Mouse (Mus musculus) stomach, postnatal 0 days (tissue): ENCODE measurements around the gene Dlg2. TPM values are rescaled to one million over a fixed set of nuclear protein-coding genes. Genes with fewer than 3 reads are reported as not detected.

Source experiments
- ATAC-seq: fragments of 200-750 bp; cut with Nextera tagmentation; 2 replicates; pipeline ENCODE4 v1.8.0; 2017; ENCODE audit not compliant: low FRiP score, low TSS enrichment
- DNase-seq: peaks from one replicate; pipeline ENCODE4 v3.0.0-alpha.2; 2016; ENCODE audit warnings: low spot score
- H3K27ac ChIP-seq: fragments of 300-500 bp; sonication (generic); replicated peaks from 2 replicates; pipeline ENCODE4 v1.5.1; 2014; ENCODE audit warnings: mild to moderate bottlenecking, control low read depth
- H3K27me3 ChIP-seq: fragments of 300-500 bp; sonication (generic); 2 replicates; pipeline ENCODE4 v1.6.1; 2014; ENCODE audit warnings: low read length; ENCODE audit not compliant: control insufficient read depth, insufficient read depth
- H3K36me3 ChIP-seq: fragments of 300-500 bp; sonication (generic); 2 replicates; pipeline ENCODE4 v1.6.1; 2014; ENCODE audit warnings: low read length, mixed read lengths; ENCODE audit not compliant: control insufficient read depth, insufficient read depth
- H3K4me1 ChIP-seq: fragments of 300-500 bp; sonication (generic); replicated peaks from 2 replicates; pipeline ENCODE4 v1.6.1; 2014; ENCODE audit warnings: antibody characterized with exemption; ENCODE audit not compliant: control insufficient read depth, insufficient read depth
- H3K4me2 ChIP-seq: fragments of 300-500 bp; sonication (generic); replicated peaks from 2 replicates; pipeline ENCODE4 v1.6.1; 2014; ENCODE audit warnings: low read depth, mild to moderate bottlenecking, control low read depth, moderate library complexity
- H3K4me3 ChIP-seq: fragments of 300-500 bp; sonication (generic); 2 replicates; pipeline ENCODE4 v1.5.1; 2014; ENCODE audit warnings: low read depth, low read length, control low read depth
- H3K9ac ChIP-seq: fragments of 300-500 bp; sonication (generic); 2 replicates; pipeline ENCODE4 v1.6.1; 2014; ENCODE audit warnings: mild to moderate bottlenecking, low read length, control low read depth, mixed read lengths
- H3K9me3 ChIP-seq: fragments of 300-500 bp; sonication (generic); 2 replicates; pipeline ENCODE4 v1.6.1; 2016; ENCODE audit warnings: low read length; ENCODE audit not compliant: control insufficient read depth
- CTCF ChIP-seq: IDR thresholded peaks from 2 replicates; pipeline ENCODE4 v1.5.1; 2016; ENCODE audit warnings: antibody characterized with exemption, low read depth, mild to moderate bottlenecking, moderate library complexity
- EP300 ChIP-seq: optimal IDR thresholded peaks from 2 replicates; pipeline ENCODE3; 2016; ENCODE audit warnings: antibody characterized with exemption
- WGBS: fragments of 180-500 bp; shearing (Covaris S2); extraction: QIAGEN DNeasy Blood & Tissue Kit; methylation state at CpG from one replicate; pipeline ENCODE4 v1.1.7; 2014; 5-methylcytosine and 5-hydroxymethylcytosine counted together
- polyA plus RNA-seq: library from polyadenylated mRNA; unstranded; fragments of >200 nt; fragmentation: Nextera tagmentation; extraction: Ambion mirVana; gene quantifications from 2 replicates; pipeline ENCODE4 v1.2.1, GENCODE M21; 2015

Gene Dlg2
- polyA plus RNA-seq, 1 experiment from 2014 or later = 12.8 TPM

GRCm38 (mm10) chr7:91919099-91919498, 1442.6 kb downstream of the Dlg2 start:
- Histone ChIP-seq H3K4me2 (no peak overlapping the region), H3K4me3 (no peak overlapping the region), H3K9me3 (no peaks in the 10 kb centered on the region), H3K4me1 (no peaks in the 10 kb centered on the region), H3K27ac (no peak overlapping the region), H3K36me3 (no peaks in the 10 kb centered on the region), H3K9ac (no peak overlapping the region), H3K27me3 (no peaks in the 10 kb centered on the region)
- TF ChIP-seq EP300 (no peak), CTCF (no peak)
- 78% methylated on average over 3 of the region's 3 CpGs for WGBS
- ATAC-seq = no peak
- no peak for DNase-seq

- TF ChIP-seq CTCF (no peak), EP300 (no peak)
Measured at GRCm38 (mm10) chr7:91919738-91920137, 1443.3 kb downstream of the Dlg2 start.

GRCm38 (mm10) chr7:91934881-91935597, 1458.6 kb downstream of the Dlg2 start:
- Histone ChIP-seq H3K27me3 (no peaks in the 10 kb centered on the region), H3K4me1 (no peaks in the 10 kb centered on the region), H3K4me2 (no peak overlapping the region), H3K9me3 (no peaks in the 10 kb centered on the region), H3K27ac (no peak overlapping the region), H3K9ac (no peak overlapping the region), H3K36me3 (no peaks in the 10 kb centered on the region), H3K4me3 (no peak overlapping the region)
- no peak for TF ChIP-seq CTCF
- no peak for TF ChIP-seq EP300
- DNase-seq (no peak), ATAC-seq (no peak)
- WGBS = 46% methylated on average over 12 of the region's 12 CpGs

More at GRCm38 (mm10) chr7:91919738-91920137, 1443.3 kb downstream of the Dlg2 start:
- DNase-seq (no peak), ATAC-seq (no peak)
- H3K27ac ChIP-seq = no peak overlapping the region
- 86% methylated on average over 3 of the region's 3 CpGs for WGBS
- no peak overlapping the region for H3K4me2 ChIP-seq
- no peak overlapping the region for H3K4me3 ChIP-seq
- H3K4me1 ChIP-seq = no peaks in the 10 kb centered on the region
- H3K36me3 ChIP-seq = no peaks in the 10 kb centered on the region
- no peaks in the 10 kb centered on the region for H3K27me3 ChIP-seq
- no peaks in the 10 kb centered on the region for H3K9me3 ChIP-seq
- no peak overlapping the region for H3K9ac ChIP-seq

- H3K36me3 ChIP-seq = no peaks in the 10 kb centered on the region
- DNase-seq (no peak), ATAC-seq (no peak)
- no peaks in the 10 kb centered on the region for H3K4me1 ChIP-seq
- H3K9me3 ChIP-seq = no peaks in the 10 kb centered on the region
- no peak for TF ChIP-seq EP300
- no peak for TF ChIP-seq CTCF
- H3K4me2 ChIP-seq = no peak overlapping the region
- no peak overlapping the region for H3K4me3 ChIP-seq
- no peak overlapping the region for H3K9ac ChIP-seq
- no peaks in the 10 kb centered on the region for H3K27me3 ChIP-seq
- 44% methylated on average over 2 of the region's 2 CpGs for WGBS
- H3K27ac ChIP-seq = no peak overlapping the region
Measured at GRCm38 (mm10) chr7:91936193-91936592, 1459.7 kb downstream of the Dlg2 start.

- no peak overlapping the region for H3K27ac ChIP-seq
- no peak overlapping the region for H3K4me3 ChIP-seq
- H3K4me1 ChIP-seq = no peaks in the 10 kb centered on the region
- no peak for TF ChIP-seq EP300
- no peak for TF ChIP-seq CTCF
- no peaks in the 10 kb centered on the region for H3K9me3 ChIP-seq
- WGBS = 75% methylated on average over 1 of the region's 1 CpGs
- ATAC-seq (no peak), DNase-seq (no peak)
- no peaks in the 10 kb centered on the region for H3K36me3 ChIP-seq
- no peaks in the 10 kb centered on the region for H3K27me3 ChIP-seq
- H3K4me2 ChIP-seq = no peak overlapping the region
- H3K9ac ChIP-seq = no peak overlapping the region
Measured at GRCm38 (mm10) chr7:91943224-91943623, 1466.8 kb downstream of the Dlg2 start.

- Histone ChIP-seq H3K27me3 (no peaks in the 10 kb centered on the region), H3K27ac (no peak overlapping the region)
Measured at GRCm38 (mm10) chr7:91955584-91955983, 1479.1 kb downstream of the Dlg2 start.

More at GRCm38 (mm10) chr7:91955584-91955983, 1479.1 kb downstream of the Dlg2 start:
- ATAC-seq = no peak
- Histone ChIP-seq H3K36me3 (no peaks in the 10 kb centered on the region), H3K9me3 (no peaks in the 10 kb centered on the region), H3K9ac (no peak overlapping the region), H3K4me1 (no peaks in the 10 kb centered on the region), H3K4me3 (no peak overlapping the region), H3K4me2 (no peak overlapping the region)
- no peak for DNase-seq
- 88% methylated on average over 1 of the region's 1 CpGs for WGBS
- TF ChIP-seq EP300 (no peak), CTCF (no peak)
